Mouse (Mus musculus): ENCODE measurements around the gene Gm1673. TPM values are rescaled to one million over a fixed set of nuclear protein-coding genes. Genes with fewer than 3 reads are reported as not detected.

Gene Gm1673
- not detected for polyA plus RNA-seq (2014; fragmentation: Illumina TruSeq; extraction: RNeasy Lipid Tissue Mini Kit (QIAGEN cat#74804); ENCODE audit: low read depth, low replicate concordance)

GRCm38 (mm10) chr5:33983309-33984121, at the start of gene Gm1673:
Gene Gm1673 (plus strand): TSS chr5:33983433.

GRCm38 (mm10) chr5:33936120-33936707, 47.0 kb upstream of the Gm1673 start, which contains the start of gene Nelfa:
Gene Nelfa (minus strand): TSS chr5:33936413.

GRCm38 (mm10) chr5:33995843-33996693, 12.8 kb downstream of the Gm1673 start, which contains the start of gene Nat8l:
Gene Nat8l (plus strand): TSS chr5:33995984.

Other genes starting within 250 kb of the Gm1673 start
- 15.0 TPM for gene Letm1, start 200.6 kb upstream of the Gm1673 start, polyA plus RNA-seq (2014; fragmentation: Illumina TruSeq; extraction: RNeasy Lipid Tissue Mini Kit (QIAGEN cat#74804); ENCODE audit: low read depth, low replicate concordance)
- gene Nsd2, start 162.7 kb upstream of the Gm1673 start, polyA plus RNA-seq (2014; fragmentation: Illumina TruSeq; extraction: RNeasy Lipid Tissue Mini Kit (QIAGEN cat#74804); ENCODE audit: low read depth, low replicate concordance) = 78.8 TPM
- 4.2 TPM for gene Nelfa, start 47.0 kb upstream of the Gm1673 start, polyA plus RNA-seq (2014; fragmentation: Illumina TruSeq; extraction: RNeasy Lipid Tissue Mini Kit (QIAGEN cat#74804); ENCODE audit: low read depth, low replicate concordance)
- 0.13 TPM for gene Nat8l, start 12.6 kb downstream of the Gm1673 start, polyA plus RNA-seq (2014; fragmentation: Illumina TruSeq; extraction: RNeasy Lipid Tissue Mini Kit (QIAGEN cat#74804); ENCODE audit: low read depth, low replicate concordance)
- gene Poln, start 186.0 kb downstream of the Gm1673 start, polyA plus RNA-seq (2014; fragmentation: Illumina TruSeq; extraction: RNeasy Lipid Tissue Mini Kit (QIAGEN cat#74804); ENCODE audit: low read depth, low replicate concordance) = 0.19 TPM
- 40.8 TPM for gene Haus3, start 186.1 kb downstream of the Gm1673 start, polyA plus RNA-seq (2014; fragmentation: Illumina TruSeq; extraction: RNeasy Lipid Tissue Mini Kit (QIAGEN cat#74804); ENCODE audit: low read depth, low replicate concordance)
- gene Mxd4, start 204.3 kb downstream of the Gm1673 start, polyA plus RNA-seq (2014; fragmentation: Illumina TruSeq; extraction: RNeasy Lipid Tissue Mini Kit (QIAGEN cat#74804); ENCODE audit: low read depth, low replicate concordance) = 22.5 TPM